Mouse (Mus musculus) thymus, postnatal 10 days (tissue): ENCODE data around the gene Cntn5.

Experiments
- DNase-seq, 2 experiments: peaks; one replicate each; pipeline ENCODE4 v3.0.0; 2021; ENCODE audit warnings: low spot score in 2 of 2

The Cntn5 gene

DNA sequence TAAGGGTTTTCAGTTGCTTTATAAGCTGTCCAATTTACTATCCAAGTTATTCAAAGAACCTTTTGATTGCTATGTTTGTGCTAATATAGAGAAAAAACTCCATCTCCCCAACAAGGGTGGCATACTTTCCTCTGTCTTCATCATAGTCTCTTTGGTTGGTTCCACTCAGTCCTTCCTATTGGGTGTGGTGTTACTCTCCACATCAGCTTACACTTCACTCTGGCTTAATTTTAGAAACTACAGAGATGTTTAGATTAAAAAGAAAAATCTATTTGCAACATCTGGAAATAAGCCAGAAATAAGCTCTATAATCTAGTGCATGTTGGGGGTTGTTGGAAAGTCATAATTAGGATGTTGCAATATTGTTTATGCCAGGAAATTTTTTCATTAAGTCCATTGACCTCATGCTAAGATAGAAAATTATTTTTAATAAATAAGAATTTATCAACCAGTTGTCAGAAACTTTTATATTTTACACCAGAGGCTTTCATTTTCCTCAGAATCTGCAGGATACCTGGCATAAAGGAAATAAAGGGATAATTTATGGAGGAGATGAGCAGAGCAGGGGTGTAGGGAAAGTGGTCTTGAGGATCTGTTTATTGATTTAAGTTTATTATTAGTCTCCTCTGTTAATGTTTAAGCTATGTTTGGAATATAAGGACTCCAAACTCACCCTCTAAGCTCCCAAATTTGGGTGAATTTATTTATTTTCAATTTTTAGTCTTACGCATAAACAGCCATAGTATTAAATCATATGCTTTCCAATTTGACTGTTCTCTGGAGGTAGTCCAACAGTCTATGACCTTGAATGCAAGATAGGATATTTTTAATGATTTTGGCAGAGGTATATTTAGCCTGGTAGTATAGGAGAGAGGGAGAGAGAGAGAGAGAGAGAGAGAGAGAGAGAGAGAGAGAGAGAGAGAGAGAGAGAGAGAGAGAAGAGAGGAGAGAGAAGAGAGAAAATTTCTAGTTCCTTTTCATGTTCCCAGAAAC is 966.8 kb downstream of the Cntn5 start:
- DNase-seq: no peak

DNA sequence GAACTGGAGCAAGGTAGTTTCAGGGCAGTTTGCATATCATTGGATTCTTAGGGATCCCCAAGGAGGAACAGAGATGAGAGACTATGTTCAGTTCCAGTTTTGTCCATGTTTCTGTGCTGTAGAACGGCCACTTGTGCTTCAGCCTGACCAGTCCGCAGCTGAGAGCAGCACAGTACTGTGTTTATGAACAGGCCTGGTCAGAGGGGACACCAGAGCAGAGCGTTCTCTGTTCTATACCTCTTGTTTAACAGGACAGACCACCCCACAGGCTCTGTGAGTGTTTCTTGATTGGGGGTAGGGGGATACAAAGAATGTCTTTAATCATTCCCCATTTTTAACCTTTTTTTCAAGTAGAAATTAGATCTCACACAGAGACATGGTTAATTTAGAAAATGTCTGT is 984.0 kb downstream of the Cntn5 start:
- DNase-seq: no peak

DNA sequence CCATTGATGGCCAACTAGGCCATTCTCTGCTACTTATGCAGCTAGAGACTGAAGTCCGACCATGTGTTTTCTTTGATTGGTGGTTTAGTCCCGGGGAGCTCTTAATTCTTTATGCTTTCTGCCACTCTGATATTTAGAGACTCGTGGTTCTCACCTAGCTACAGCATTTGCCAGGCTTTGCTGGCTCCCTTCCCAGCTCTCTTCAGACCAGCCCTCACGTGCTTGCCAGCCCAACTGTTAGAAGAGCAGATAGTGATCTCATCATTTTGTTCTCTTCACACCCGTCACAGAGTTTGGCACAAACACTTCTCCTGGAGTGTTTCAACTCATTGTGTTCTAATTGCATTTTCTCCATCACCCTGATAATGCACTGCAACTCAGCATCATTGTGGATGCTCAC is 1005.5 kb downstream of the Cntn5 start:
- DNase-seq: no peak

DNA sequence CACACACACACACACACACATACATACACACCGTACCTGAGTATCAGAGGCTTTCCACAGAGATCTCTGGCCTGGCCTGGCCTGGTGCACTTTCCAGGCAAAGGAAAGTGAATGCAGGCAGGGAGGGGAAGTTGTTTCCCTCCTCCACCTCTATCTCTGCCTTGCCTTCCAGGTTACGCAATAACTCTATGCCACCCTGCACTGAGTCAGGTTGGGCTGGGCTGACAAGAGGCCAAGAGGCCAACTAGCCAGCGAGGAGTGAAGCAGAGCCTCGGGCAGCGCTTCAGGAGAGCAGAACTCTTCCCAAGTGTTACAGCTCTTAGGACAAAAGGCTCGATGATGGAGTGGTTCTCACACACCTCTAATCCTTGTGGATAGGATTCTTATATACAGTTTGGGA is 1018.4 kb downstream of the Cntn5 start:
- no peak for DNase-seq

DNA sequence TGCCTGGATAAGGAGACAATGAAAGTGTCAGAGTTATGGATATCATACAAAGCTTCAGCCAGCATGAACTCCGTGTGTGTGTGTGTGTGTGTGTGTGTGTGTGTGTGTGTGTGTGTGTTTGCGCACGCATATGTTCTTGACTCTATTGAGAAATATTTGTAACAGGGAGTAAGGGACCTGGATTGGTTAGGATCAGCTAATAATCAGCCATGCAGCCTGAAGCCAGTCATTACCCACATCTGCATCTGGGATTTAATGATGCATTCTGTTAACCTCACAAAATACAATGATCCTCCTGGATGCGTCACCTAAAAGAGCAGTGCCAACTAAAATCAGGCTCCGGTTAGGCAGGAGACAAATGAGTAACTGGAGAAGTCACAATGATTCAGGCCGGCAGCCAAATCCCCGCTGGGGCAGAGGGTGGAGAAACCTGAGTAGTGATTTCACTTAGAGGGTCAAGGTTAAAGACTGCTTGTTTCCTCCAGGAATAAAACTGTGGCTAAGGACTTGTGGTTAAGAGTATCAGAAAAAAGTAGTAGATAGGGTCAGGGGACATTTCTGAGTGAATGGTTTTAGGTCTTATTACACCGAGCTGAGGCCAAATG is 1021.7 kb downstream of the Cntn5 start:
- no peak for DNase-seq

DNA sequence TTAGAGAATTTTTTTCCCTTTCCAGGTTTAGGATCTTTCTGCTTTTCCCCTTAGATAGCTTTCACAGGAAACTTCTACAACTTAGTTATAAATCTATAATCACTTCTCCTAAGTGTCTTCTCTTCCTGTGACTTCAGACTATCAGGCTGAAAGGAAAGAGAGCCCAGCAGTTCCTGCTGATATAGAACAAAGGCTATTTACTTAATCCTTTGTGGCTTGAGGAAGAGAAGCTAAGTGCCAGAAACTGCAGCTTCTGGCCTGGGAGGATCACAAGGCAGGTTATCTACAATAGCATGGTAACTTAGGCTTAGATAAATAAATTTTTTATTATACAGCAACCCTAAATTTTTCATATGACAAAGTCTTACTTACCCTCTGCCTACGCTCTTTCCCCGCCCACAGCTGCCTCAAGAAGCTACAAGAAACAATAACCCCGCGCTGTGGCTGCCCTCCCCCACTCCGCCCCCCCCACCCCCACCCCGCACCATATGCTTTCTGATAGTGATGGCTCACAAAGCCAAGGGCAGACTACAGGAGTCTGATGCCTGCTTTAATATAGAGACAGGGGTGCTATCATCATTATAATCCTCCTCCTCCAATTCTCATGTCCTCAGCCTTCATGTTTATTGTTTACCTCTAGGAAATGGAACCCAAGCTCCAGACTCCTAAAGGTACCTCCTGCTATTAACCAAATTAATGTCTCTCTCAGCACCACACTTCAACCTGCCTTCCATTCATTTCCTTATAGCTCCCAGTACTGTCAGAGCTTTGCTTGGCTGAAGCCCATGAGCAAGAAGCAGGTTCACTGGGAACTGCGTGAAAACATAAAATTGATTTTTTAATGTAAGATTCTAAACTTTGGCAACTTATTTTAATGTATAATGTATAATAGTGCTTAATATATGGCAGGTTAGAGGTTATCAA is 1032.2 kb downstream of the Cntn5 start:
- DNase-seq: no peak

DNA sequence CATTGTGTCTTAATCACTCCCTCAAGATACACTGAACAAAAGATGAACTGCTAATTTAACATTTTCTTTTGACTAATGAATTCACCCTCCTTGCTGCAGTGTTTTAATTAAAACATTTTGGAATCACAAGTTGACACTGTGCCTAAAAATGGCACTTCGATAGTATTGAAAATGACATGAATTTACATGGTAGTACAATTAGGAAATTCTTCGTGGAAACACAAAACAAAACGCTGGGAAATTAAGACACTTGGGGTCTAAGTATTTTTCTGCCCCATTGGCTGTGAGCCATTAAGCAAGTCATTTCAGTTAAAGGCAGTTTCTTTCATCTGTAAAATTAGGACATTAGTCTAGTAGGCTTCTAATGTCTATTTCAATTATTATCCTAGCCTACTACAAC is 1043.9 kb downstream of the Cntn5 start:
- DNase-seq: no peak

DNA sequence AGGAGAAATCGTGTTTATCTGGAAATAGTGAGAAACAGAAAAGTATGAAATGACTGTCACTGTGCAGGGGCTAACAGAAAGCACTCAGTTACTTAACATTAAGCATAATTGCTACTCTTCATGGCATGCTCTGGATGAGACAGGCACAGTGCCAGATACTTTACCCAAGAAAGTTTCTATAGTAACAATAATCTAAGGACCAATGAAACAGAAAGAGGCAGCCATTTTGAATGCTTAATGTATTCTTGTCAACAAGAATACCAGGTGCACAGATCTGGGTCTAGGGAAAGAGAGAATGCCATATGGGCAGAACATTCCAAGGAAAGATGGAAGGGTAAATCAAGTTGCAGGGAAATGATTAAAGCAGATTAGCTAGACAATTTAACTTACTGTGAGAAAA is 1045.3 kb downstream of the Cntn5 start:
- DNase-seq: no peak

DNA sequence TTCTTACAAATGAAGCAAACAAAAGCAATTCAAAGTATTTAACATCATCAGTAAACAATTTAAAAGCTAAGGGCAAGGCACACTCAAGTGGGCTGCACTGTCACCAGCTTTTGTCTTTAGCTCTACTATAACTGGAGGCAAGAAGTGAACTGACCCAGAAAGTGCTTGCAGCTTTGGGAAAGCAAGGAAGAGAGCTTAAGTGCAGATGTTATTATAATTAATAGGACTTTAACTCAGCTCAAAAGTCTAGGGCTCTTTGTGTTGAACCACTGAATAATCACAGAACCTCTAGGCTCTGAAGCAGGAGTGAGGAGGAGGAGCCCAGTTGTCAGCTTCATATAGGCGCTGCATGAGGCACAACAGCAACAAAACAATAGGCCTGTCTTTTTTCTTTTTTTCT is 1049.8 kb downstream of the Cntn5 start:
- DNase-seq: no peak

DNA sequence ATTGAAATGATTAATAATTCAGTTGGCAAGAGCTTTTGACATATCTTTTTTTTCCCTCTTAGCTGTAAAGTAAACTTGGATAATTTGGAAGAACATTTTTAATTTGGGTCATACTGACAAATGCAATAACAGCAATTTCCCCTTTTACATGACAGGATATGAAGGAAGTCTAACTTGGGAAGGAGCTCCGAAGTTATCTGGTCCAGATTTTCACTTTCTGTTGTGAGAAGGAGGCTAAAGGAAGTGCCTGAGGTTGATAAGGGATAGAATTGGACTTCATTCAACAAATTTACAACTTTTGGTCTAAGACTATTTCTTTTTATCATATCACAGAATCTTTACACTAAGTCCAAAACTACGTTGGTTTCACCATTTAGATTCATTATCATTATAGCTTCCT is 1074.3 kb downstream of the Cntn5 start:
- DNase-seq: no peak

DNA sequence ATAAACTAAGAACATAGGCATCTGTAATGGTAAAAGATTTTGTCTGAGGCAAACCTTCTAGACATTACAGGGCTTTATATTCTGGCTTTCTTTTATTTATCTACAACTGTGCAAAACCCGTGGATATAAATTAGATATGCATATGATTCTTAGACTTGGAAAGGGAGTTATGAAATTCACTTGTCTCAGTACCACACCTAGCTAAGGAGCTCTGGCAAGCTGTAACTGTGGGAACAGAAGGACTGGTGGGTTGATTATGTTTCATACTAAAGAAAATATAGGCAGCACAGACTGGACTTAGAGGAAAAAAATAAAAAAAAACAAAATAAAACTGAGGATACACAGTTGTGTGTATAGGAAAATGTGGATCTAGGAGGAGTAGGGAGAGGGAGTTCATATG is 1084.6 kb downstream of the Cntn5 start:
- DNase-seq: no peak

DNA sequence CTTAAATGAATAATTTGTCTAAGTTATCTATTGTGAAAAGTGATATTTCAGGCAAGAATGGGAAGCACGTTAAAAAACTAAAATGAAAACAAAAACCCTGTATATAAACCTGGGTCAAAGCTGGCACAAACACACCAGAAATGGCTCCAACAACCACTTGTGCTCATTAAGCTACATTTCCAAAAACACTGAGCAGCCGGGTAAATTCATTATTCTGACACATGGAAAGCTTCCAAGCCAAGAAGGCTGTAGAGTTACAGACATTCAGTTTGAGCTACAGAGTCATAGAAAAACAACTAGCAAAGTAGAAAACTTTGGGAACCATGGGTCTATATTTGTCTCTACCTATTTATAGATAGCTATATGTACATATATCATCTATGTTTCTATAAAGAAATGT is 1087.1 kb downstream of the Cntn5 start:
- no peak for DNase-seq

DNA sequence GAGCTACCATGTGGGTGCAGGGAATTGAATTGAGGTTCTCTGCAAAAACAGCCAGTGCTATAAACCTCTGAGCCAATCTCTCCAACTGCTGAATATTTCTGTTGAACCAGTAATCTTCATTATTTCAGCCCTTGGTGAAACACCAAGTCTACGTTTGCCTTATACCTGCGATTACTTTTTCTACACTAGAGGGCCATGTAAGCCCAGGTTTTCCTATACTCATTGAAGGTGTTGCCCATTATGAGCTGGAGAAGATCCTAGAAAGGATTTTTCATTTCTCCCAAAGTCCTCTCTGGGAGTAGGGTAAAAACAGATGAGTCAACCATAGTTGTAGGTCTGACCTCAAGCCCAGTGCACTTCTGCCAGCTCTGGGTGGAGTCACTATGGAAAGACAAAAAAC is 1105.0 kb downstream of the Cntn5 start:
- DNase-seq: no peak

DNA sequence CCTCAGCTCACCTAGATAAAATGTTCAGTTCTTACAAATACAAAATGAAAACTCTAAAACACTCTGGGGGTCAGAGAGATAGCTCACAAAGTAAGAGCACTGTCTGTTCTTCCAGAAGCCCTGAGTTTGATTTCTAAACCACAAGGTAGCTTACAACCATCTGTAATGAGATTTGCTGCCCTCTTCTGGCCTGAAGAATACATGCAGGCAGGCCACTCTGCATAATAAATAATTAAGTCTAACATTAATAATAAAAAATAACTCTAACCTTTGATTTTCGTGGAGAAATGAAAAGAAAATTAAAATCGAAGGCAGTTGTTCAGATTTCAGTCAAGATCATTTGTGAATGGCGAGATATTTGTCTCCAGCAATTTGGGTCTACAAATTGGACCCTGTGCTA is 1120.9 kb downstream of the Cntn5 start:
- no peak for DNase-seq

DNA sequence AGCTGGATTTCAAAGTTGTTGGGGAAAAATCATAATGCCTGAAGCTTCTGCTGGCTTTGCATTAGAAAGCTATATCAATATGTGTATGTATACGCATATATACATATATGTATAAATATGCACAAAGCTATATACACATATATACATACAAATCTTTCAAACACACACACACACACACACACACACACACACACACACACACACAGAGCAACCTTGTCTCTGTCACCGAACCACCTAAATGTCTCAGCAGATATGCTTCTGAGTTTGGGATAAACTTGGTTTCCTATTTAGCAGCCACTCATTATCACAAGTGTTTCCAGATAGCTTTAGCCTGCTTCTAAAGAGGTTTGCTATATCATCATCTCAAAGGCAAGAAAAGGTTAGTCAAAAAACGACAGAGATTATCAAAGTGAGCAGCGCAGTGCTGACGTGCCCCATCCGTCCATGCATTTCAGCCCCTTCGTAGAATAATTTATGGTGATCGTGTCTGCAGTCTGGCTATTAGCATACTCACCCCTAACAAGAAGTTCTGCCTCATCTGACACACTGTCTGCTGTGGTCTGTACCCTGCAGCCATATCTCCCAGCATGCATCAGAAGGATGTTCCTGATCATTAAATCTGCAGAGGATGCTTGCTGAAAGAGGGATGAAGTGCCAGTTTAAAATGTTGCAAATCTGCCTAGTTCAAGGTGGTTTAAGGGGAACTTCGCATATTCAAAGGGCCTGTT is 1123.3 kb downstream of the Cntn5 start:
- DNase-seq: no peak

DNA sequence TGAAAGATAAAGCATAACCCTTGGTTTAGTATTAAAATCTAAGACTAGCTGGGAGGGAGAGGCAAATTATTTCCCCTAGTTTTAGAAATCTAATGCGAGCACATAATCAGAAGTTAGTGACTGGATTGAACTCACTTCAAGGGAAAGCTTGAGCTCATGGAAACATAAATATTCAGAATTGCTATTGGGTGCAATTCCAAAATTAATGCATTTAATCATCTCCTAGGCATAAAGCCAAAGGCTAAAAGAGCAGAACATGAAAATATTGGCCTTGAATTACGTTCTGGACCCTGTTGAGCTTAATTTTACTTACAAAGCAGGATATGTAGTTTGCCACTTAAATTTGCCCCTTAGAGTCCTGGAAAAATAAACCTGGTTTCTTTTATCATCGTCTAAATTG is 1124.9 kb downstream of the Cntn5 start:
- no peak for DNase-seq

DNA sequence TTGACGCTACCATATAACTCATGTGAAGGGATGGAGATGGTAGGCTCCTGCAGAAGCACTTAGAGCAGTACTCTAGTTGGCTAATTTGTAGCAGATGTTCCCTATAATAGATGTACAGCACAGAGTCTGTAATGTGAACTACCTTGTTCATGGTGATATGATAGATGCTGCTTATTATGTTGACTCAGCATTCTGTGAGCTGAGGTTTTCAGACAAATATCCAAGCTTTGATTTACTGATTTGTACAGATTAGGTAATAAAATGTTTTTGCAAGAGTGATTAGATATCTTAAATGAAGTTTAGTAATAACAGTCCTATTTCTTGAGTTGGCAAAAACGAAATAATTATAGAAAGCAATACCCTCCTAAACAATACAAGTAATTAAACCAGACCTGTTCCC is 1133.8 kb downstream of the Cntn5 start:
- no peak for DNase-seq

DNA sequence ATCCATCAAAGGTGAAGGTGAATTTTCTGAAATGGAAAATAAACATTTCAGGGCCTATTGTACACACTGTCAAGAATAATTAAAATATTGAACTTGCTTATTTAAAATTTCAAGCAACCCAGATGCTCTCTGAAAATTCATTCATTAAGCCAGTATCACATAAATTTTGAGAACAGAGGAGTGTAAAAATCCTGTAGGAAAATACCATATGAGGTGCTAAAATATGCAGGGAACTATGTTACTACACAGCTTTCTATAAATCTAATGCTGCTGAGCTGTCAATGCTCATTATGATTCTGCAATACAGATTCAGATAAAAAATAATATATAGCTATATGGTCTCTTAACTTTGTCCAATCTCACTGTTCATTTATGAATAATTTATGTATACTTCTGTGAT is 1134.9 kb downstream of the Cntn5 start:
- DNase-seq: no peak

DNA sequence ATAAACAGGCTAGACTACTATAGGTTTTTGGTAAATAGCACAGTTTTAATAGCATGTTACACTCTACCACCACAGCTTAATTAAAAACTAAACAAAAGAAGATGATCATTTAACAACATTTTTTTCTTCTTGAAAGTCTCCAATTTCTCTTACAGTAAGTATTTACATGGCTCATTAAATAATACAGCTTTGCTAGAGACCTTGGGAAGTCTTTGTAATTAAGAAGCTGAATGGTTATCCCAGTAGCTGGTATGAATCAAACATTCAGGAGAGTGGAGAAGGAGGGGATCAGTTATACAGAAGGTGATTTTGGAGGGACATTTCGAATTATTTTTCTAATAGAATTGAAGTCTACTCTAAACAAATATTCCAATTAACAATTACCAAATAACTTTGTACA is 1186.4 kb downstream of the Cntn5 start:
- no peak for DNase-seq

DNA sequence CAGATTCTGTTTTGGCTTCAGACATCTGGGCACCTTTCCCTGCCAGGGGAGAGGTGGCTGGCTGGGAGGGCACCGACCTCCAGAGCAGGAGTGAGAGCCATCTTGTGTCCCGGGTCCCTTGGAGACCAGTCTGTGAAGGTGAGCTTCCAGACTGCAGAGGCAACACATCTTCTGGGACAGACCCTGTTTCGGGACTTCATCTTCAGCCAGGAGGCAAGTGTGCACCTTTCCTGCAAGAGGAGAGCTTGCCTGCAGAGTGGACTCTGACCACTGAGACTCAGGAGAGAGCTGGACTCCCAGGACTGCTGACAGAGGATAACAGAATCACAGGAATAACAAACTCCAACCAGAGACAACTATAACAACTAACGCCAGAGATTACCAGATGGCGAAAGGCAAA is 1195.9 kb downstream of the Cntn5 start:
- DNase-seq: no peak

DNA sequence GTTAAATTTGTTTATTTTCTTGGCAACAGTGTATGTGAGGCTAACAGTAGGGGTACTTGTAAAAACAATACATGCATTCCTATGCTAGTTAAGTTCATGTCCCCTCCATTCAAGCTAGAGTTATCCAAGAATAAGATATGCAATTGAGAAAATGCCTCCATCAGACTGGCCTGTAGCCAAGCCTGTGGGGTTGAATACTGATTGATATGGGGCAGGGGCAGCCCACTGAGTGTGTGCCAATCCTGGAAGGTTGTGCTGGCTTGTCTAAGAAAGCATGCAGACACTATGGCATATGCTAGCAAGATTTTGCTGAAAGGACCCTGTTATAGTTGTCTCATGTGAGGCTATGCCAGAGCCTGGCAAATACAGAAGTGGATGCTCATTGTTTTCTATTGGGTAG is 1196.8 kb downstream of the Cntn5 start:
- no peak for DNase-seq

DNA sequence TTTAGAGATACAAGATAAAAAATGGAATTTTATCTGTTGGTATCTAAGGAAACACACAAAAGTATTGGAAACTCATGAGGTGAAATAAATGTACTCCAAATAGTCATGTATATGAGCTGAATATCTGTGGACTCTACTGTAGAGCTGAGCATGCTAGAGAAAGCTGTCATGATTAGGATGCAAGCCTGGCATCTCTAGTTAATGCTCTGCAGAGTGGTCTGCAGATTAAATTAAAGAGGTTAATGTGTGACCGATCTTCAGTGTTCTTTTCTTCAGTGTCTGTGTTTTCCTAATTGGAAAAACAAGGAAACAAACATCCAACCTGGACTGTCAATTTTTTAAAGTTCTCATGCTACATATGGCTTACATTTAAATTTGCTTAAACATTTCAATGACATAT is 1199.4 kb downstream of the Cntn5 start:
- no peak for DNase-seq
